18 mouse cellular contexts compared by ENCODE assay signal in genomic region chr11:35444489-35445100, GRCm38 (mm10).
A peak's percentile ranks its signal among the peaks of the same experiment; 100 is the strongest.
DNase-seq lines count a peak whose midpoint lies in the region; ATAC-seq and TF ChIP-seq lines count a peak whose summit lies in the region.
"Had no signal": no experiment of that assay in that cellular context is flagged by ENCODE, and none has a peak within 500 bp of the region (broad histone marks: within the 10 kb centered on the region; RNA-seq: fewer than 3 reads in every experiment).

No protein-coding gene starts in this region.

- ATAC-seq in stomach, embryonic 16.5 days (ENCODE audit: insufficient read depth, low FRiP score) = 0 out of 2 replicates have a peak, but pooled peaks have one; percentile 51
- ATAC-seq: forebrain, embryonic 16.5 days; intestine, postnatal 0 days had no signal

- peak overlapping the region; percentile 23; the same call in 1 of the 2 replicates for H3K27ac ChIP-seq in layer of hippocampus, adult 2 months
- peak overlapping the region; percentile 70 for H3K27ac ChIP-seq in stomach, embryonic 16.5 days (ENCODE audit: low read length)
- H3K27ac ChIP-seq: embryonic facial prominence, embryonic 12.5 days; left cerebral cortex, adult 2 months had no signal

- H3K4me3 ChIP-seq in layer of hippocampus, adult 2 months = no peak overlapping the region
- no peak overlapping the region for H3K4me3 ChIP-seq in stomach, embryonic 16.5 days (replicated peaks; ENCODE audit: low read length)
- H3K4me3 ChIP-seq: embryonic facial prominence, embryonic 12.5 days; left cerebral cortex, adult 2 months had no signal

- no peaks in the 10 kb centered on the region for H3K27me3 ChIP-seq in stomach, embryonic 16.5 days (ENCODE audit: control insufficient read depth, insufficient read depth, low read length)
- H3K27me3 ChIP-seq: embryonic facial prominence, embryonic 12.5 days had no signal

- H3K9me3 ChIP-seq in stomach, embryonic 16.5 days (replicated peaks; ENCODE audit: control insufficient read depth, low read length) = no peaks in the 10 kb centered on the region
- H3K9me3 ChIP-seq: embryonic facial prominence, embryonic 12.5 days had no signal

- no peaks in the 10 kb centered on the region for H3K36me3 ChIP-seq in stomach, embryonic 16.5 days (ENCODE audit: control insufficient read depth, insufficient read depth, low read length)
- H3K36me3 ChIP-seq: embryonic facial prominence, embryonic 12.5 days had no signal

- no peak for DNase-seq in layer of hippocampus, adult 2 months (ENCODE audit: low spot score in 2 of 2)
- DNase-seq in layer of hippocampus, adult 9-11 months = no peak
- peak; percentile 40 for DNase-seq in R1 (ENCODE audit: low read depth, low spot score)
- peak; percentile 58 for DNase-seq in fat pad, adult 2 months (ENCODE audit: extremely low read depth, low read depth, low spot score)
- DNase-seq in frontal cortex, postnatal 14 days (ENCODE audit: low spot score in 2 of 2) = no peak
- no peak for DNase-seq in testis, postnatal 14 days (ENCODE audit: low spot score)
- DNase-seq in adrenal gland, postnatal 25 days = no peak
- DNase-seq: adrenal gland, postnatal 36 days; cerebellum, adult 9-10 months; gastrocnemius, postnatal 25 days; kidney, postnatal 4 days; lung, postnatal 4 days; thymus, postnatal 14 days had no signal

- H3K4me1 ChIP-seq in stomach, embryonic 16.5 days (ENCODE audit: control insufficient read depth, insufficient read depth, low read length) = peaks cover 18% of the 10 kb centered on the region; the same call in 1 of the 2 replicates

- no peak overlapping the region for H3K4me2 ChIP-seq in stomach, embryonic 16.5 days (ENCODE audit: low read depth, low read length)
- H3K4me2 ChIP-seq: embryonic facial prominence, embryonic 12.5 days had no signal

- H3K9ac ChIP-seq in stomach, embryonic 16.5 days (ENCODE audit: low read length) = no peak overlapping the region
- H3K9ac ChIP-seq: embryonic facial prominence, embryonic 12.5 days had no signal

- 72% methylated on average over 6 of the region's 6 CpGs for WGBS in stomach, embryonic 16.5 days

- no peak for TF ChIP-seq CTCF in layer of hippocampus, adult 2 months (conservative IDR thresholded peaks at IDR 0.05)

Comparison
In these comparisons a context has a peak if more than half of its experiments do, and no peak if none do; other contexts are left out.
1. DNase-seq: peak in R1 (single experiment) and fat pad, adult 2 months (single experiment); none in layer of hippocampus, adult 2 months (0 of 2), layer of hippocampus, adult 9-11 months (single experiment), frontal cortex, postnatal 14 days (0 of 2), testis, postnatal 14 days (single experiment) and adrenal gland, postnatal 25 days (single experiment).